Mouse (Mus musculus): ENCODE data around the gene Usp47. TPM values are rescaled to one million over a fixed set of nuclear protein-coding genes. Genes with fewer than 3 reads are reported as not detected.
A peak's percentile ranks its signal among the peaks of the same experiment; 100 is the strongest.
"Not testable (repeated sequence)": the region's sequence is repeated elsewhere in the genome, so short reads cannot be mapped to it uniquely, and the experiment has no call there.

Gene Usp47
- polyA plus RNA-seq, 1 experiment = 15.5 TPM

- H3K4me1 ChIP-seq (ENCODE audit: control insufficient read depth, insufficient read depth, low read length) = peaks cover 8% of the 10 kb centered on the region
- H3K4me3 ChIP-seq (ENCODE audit: insufficient read depth, low read depth, low read length) = no peak overlapping the region
- WGBS = 84% methylated on average over 3 of the region's 3 CpGs
- TF ChIP-seq POLR2A (IDR thresholded peaks at IDR 0.05; ENCODE audit: low read depth, low read length) (no peak), CTCF (conservative IDR thresholded peaks at IDR 0.05; ENCODE audit: insufficient read depth, insufficient read length, low read depth, low read length) (no peak)
- H3K27me3 ChIP-seq (replicated peaks; ENCODE audit: control insufficient read depth, insufficient read depth, low read length) = no peaks in the 10 kb centered on the region
- no peak overlapping the region for H3K27ac ChIP-seq (ENCODE audit: insufficient read depth, low read depth, low read length)
- no peak for DNase-seq
- peaks cover 3% of the 10 kb centered on the region for H3K36me3 ChIP-seq (ENCODE audit: control insufficient read depth, insufficient read depth, low read length)
Measured at GRCm38 (mm10) chr7:112053667-112054066, 30.4 kb downstream of the Usp47 start.

DNA sequence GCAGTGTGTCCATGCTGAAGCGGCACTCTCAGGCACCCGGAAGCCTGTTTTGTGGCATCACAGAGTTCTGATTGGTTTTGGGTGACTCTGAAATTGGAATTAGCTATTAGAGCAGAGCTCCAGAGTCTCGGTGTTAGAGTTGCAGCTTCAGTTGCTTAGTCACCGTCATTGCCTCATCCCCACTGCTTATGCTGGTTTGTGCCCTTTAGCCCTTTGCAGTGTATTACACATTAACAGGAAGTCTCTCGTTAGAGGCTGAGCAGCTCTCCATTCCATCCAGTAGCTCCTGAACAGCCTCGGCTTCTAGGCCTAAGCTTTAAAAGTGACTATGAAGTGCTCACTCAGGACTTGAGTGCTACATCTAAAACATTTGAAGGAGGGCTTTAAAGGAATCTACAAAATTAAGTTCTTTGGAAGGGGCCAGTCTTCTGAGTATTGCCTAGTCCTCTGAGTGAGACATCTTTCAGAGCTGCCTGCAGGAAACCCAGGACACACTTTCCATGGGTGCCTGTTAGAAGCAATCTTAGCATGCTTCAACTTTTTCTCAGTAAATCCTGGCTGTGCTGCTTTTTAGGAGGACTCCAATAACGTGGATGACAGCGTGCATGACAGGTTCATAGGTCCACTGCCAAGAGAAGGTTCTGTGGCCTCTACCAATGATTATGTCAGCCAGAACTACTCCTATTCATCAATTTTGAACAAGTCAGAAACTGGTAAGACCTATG is 32.8 kb downstream of the Usp47 start:
- peak overlapping the region; percentile 62 for H3K27ac ChIP-seq (ENCODE audit: insufficient read depth, low read depth, low read length)
- peak; percentile 85 for DNase-seq
- peaks cover 8% of the 10 kb centered on the region for H3K4me1 ChIP-seq (ENCODE audit: control insufficient read depth, insufficient read depth, low read length)
- no peak for TF ChIP-seq POLR2A (IDR thresholded peaks at IDR 0.05; ENCODE audit: low read depth, low read length)
- no peak for TF ChIP-seq CTCF (conservative IDR thresholded peaks at IDR 0.05; ENCODE audit: insufficient read depth, insufficient read length, low read depth, low read length)
- 39% methylated on average over 8 of the region's 8 CpGs for WGBS
- no peak overlapping the region for H3K4me3 ChIP-seq (ENCODE audit: insufficient read depth, low read depth, low read length)
- H3K36me3 ChIP-seq (ENCODE audit: control insufficient read depth, insufficient read depth, low read length) = peaks cover 3% of the 10 kb centered on the region
- no peaks in the 10 kb centered on the region for H3K27me3 ChIP-seq (replicated peaks; ENCODE audit: control insufficient read depth, insufficient read depth, low read length)

DNA sequence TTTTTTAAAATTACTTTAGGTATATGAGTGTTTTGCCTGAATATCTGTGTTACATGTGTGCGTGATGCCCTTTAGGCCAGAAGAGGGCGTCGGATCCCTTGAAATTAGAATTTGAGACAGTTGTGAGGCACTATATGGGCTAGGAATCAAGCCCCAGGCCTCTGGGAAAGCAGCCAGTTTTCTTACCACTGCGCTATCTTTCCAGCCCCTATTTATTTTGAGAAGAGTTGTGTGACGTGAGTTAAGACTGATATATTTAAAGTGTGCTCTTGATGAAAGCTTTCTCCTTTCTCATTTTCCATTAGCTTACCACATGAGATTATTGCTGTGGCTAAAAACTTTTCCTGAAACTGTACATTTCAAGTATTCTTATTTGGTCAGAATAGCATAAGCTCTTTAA is 51.6 kb downstream of the Usp47 start:
- DNase-seq = no peak
- H3K27ac ChIP-seq (ENCODE audit: insufficient read depth, low read depth, low read length) = no peak overlapping the region
- no peak for TF ChIP-seq POLR2A (IDR thresholded peaks at IDR 0.05; ENCODE audit: low read depth, low read length)
- 89% methylated on average over 5 of the region's 5 CpGs for WGBS
- H3K27me3 ChIP-seq (replicated peaks; ENCODE audit: control insufficient read depth, insufficient read depth, low read length) = no peaks in the 10 kb centered on the region
- peaks cover 2% of the 10 kb centered on the region for H3K36me3 ChIP-seq (ENCODE audit: control insufficient read depth, insufficient read depth, low read length)
- no peak overlapping the region for H3K4me3 ChIP-seq (ENCODE audit: insufficient read depth, low read depth, low read length)
- H3K4me1 ChIP-seq (ENCODE audit: control insufficient read depth, insufficient read depth, low read length) = no peaks in the 10 kb centered on the region

GRCm38 (mm10) chr7:112082636-112083035 is 59.3 kb downstream of the Usp47 start:
- WGBS = 70% methylated on average over 1 of the region's 1 CpGs
- DNase-seq = no peak
- no peak for TF ChIP-seq POLR2A (IDR thresholded peaks at IDR 0.05; ENCODE audit: low read depth, low read length)
- TF ChIP-seq CTCF (conservative IDR thresholded peaks at IDR 0.05; ENCODE audit: insufficient read depth, insufficient read length, low read depth, low read length) = no peak
- no peak overlapping the region for H3K27ac ChIP-seq (ENCODE audit: insufficient read depth, low read depth, low read length)
- no peaks in the 10 kb centered on the region for H3K27me3 ChIP-seq (replicated peaks; ENCODE audit: control insufficient read depth, insufficient read depth, low read length)
- H3K4me1 ChIP-seq (ENCODE audit: control insufficient read depth, insufficient read depth, low read length) = no peaks in the 10 kb centered on the region
- H3K36me3 ChIP-seq (ENCODE audit: control insufficient read depth, insufficient read depth, low read length) = peaks cover 9% of the 10 kb centered on the region
- H3K4me3 ChIP-seq (ENCODE audit: insufficient read depth, low read depth, low read length) = no peak overlapping the region

DNA sequence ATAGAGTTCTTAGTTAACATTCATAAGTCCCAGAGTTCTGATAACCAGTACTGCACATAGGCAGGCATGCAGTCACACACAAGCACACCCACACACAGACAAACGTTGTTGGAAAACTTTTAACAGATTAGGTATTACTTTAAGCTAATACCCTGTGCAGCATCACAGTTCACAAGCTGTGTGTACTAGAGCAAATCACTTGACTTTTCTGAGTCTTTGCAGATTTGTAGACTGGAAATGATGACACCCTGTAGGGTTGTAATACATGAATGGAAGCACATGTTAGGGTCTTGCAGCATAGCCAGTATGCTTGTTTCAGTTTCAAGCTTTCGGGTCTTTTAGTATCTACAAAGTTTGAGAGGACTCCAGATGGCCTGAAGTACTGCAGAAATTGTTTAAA is 60.9 kb downstream of the Usp47 start:
- Histone ChIP-seq H3K27me3 (replicated peaks; ENCODE audit: control insufficient read depth, insufficient read depth, low read length) (no peaks in the 10 kb centered on the region), H3K36me3 (ENCODE audit: control insufficient read depth, insufficient read depth, low read length) (peaks cover 9% of the 10 kb centered on the region), H3K27ac (ENCODE audit: insufficient read depth, low read depth, low read length) (no peak overlapping the region), H3K4me3 (ENCODE audit: insufficient read depth, low read depth, low read length) (no peak overlapping the region), H3K4me1 (ENCODE audit: control insufficient read depth, insufficient read depth, low read length) (no peaks in the 10 kb centered on the region)
- WGBS = 53% methylated on average over 2 of the region's 2 CpGs
- TF ChIP-seq POLR2A (IDR thresholded peaks at IDR 0.05; ENCODE audit: low read depth, low read length) (no peak), CTCF (conservative IDR thresholded peaks at IDR 0.05; ENCODE audit: insufficient read depth, insufficient read length, low read depth, low read length) (no peak)
- no peak for DNase-seq

DNA sequence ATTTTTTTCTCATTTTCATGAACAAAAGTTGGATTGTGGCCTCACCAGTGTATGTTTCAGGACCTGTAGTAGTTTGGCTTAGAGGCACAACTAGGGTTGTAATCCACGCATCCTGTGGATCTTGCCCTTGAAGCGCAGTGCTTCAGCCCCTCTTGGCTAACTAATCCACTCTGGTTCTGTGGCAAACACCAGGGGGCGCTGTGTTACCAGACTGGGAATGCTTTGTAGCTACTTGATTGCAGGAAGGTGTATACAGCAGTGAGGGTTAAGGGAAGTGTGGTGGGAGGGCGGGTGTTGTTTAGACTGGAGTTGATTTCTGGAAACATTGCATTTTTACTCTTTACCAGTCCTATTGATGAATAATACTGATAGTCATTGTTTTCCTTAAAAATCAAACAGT is 61.8 kb downstream of the Usp47 start:
- DNase-seq = peak; percentile 84
- no peak for TF ChIP-seq POLR2A (IDR thresholded peaks at IDR 0.05; ENCODE audit: low read depth, low read length)
- TF ChIP-seq CTCF (conservative IDR thresholded peaks at IDR 0.05; ENCODE audit: insufficient read depth, insufficient read length, low read depth, low read length) = peak; percentile 93
- H3K4me1 ChIP-seq (ENCODE audit: control insufficient read depth, insufficient read depth, low read length) = no peaks in the 10 kb centered on the region
- peaks cover 7% of the 10 kb centered on the region for H3K36me3 ChIP-seq (ENCODE audit: control insufficient read depth, insufficient read depth, low read length)
- no peaks in the 10 kb centered on the region for H3K27me3 ChIP-seq (replicated peaks; ENCODE audit: control insufficient read depth, insufficient read depth, low read length)
- no peak overlapping the region for H3K27ac ChIP-seq (ENCODE audit: insufficient read depth, low read depth, low read length)
- WGBS = 33% methylated on average over 4 of the region's 4 CpGs
- no peak overlapping the region for H3K4me3 ChIP-seq (ENCODE audit: insufficient read depth, low read depth, low read length)

DNA sequence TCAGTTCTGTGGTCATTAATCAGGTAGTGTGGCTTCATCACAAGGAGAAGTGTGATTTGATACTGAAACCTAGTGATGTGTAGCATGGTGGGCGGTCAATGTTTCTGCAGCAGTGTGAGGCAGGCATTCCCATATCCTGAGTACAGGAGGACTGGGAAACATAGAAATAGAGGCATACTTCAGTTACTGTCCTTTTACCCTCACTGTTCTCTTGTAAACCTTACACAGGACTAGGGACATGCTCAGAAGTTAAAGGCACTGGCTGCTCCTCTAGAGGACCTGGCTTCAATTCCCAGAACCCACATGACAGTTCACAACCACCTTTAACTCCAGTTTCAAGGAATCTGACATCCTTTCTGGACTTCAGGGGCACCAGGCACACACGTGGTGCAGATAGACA is 62.9 kb downstream of the Usp47 start:
- H3K27ac ChIP-seq (ENCODE audit: insufficient read depth, low read depth, low read length) = no peak overlapping the region
- DNase-seq = no peak
- no peak for TF ChIP-seq CTCF (conservative IDR thresholded peaks at IDR 0.05; ENCODE audit: insufficient read depth, insufficient read length, low read depth, low read length)
- TF ChIP-seq POLR2A (IDR thresholded peaks at IDR 0.05; ENCODE audit: low read depth, low read length) = no peak
- no peaks in the 10 kb centered on the region for H3K4me1 ChIP-seq (ENCODE audit: control insufficient read depth, insufficient read depth, low read length)
- WGBS = 83% methylated on average over 2 of the region's 2 CpGs
- H3K27me3 ChIP-seq (replicated peaks; ENCODE audit: control insufficient read depth, insufficient read depth, low read length) = no peaks in the 10 kb centered on the region
- H3K4me3 ChIP-seq (ENCODE audit: insufficient read depth, low read depth, low read length) = no peak overlapping the region
- H3K36me3 ChIP-seq (ENCODE audit: control insufficient read depth, insufficient read depth, low read length) = peaks cover 9% of the 10 kb centered on the region; the same call in 1 of the 2 replicates

DNA sequence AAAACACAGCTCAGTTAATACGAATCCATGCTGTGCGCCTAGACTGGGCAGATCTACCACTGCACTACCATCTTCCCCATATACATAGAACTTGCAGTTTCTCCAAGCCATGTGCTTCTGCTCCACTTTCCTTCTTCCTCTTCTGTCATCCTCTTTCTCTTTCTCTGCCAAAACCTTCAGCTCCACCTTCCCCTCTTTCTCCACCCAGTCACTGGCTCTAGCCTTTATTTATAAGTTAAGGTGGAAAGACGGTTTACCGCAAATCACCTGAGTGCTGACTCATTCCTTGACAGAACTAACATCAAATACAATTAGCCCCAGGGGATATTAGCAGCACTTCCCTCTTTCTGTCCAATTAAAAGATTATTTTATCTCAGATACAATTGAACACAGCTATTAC is 71.6 kb downstream of the Usp47 start:
- not testable (repeated sequence) for H3K4me1 ChIP-seq (ENCODE audit: control insufficient read depth, insufficient read depth, low read length); H3K27ac ChIP-seq (ENCODE audit: insufficient read depth, low read depth, low read length); H3K27me3 ChIP-seq (replicated peaks; ENCODE audit: control insufficient read depth, insufficient read depth, low read length); H3K4me3 ChIP-seq (ENCODE audit: insufficient read depth, low read depth, low read length); DNase-seq
- H3K36me3 ChIP-seq (ENCODE audit: control insufficient read depth, insufficient read depth, low read length) = peaks cover 17% of the 10 kb centered on the region
- 84% methylated on average over 4 of the region's 4 CpGs for WGBS
